Mouse (Mus musculus) liver, embryonic 11.5 days (tissue): ENCODE data around the gene Moxd2. TPM values are rescaled to one million over a fixed set of nuclear protein-coding genes. Genes with fewer than 3 reads are reported as not detected.

Experiments
- polyA plus RNA-seq: library from polyadenylated mRNA; unstranded; fragments of >200 nt; fragmentation: Nextera tagmentation; extraction: Ambion mirVana; gene quantifications from 2 replicates; pipeline ENCODE4 v1.2.1, GENCODE M21; 2014

Gene Moxd2
- polyA plus RNA-seq, 1 experiment from 2014 or later: not detected

Other genes with a start within 250 kb of the Moxd2 start
- gene Prss58, start 12.9 kb upstream of the Moxd2 start, polyA plus RNA-seq: not detected in 2 replicates
- not detected in 2 replicates for gene 1700074P13Rik, start 53.1 kb upstream of the Moxd2 start, polyA plus RNA-seq
- not detected in 2 replicates for gene Gm4744, start 64.4 kb upstream of the Moxd2 start, polyA plus RNA-seq
- not detected in 2 replicates for gene 1810009J06Rik, start 77.3 kb upstream of the Moxd2 start, polyA plus RNA-seq
- not detected in 2 replicates for gene Gm2663, start 112.0 kb upstream of the Moxd2 start, polyA plus RNA-seq
- gene 2210010C04Rik, start 148.0 kb upstream of the Moxd2 start, polyA plus RNA-seq: not detected in 2 replicates